Mouse (Mus musculus): ENCODE measurements around the gene Naf1. TPM values are rescaled to one million over a fixed set of nuclear protein-coding genes. Genes with fewer than 3 reads are reported as not detected.

The Naf1 gene
- total and polyA plus RNA-seq, 3 experiments, result 7.3 to 30.6 (median 14.2) TPM

- Histone ChIP-seq H3K9me3 (replicated peaks; ENCODE audit: low read length) (no peaks in the 10 kb centered on the region), H3K36me3 (replicated peaks in 1 of 2; ENCODE audit: control insufficient read depth in 1 of 2, insufficient read depth in 1 of 2, low read length in 1 of 2) (peaks cover 11 to 66% of the 10 kb centered on the region in 2 experiments), H3K79me2 (replicated peaks; ENCODE audit: control insufficient read depth, extremely low read depth, insufficient read depth, poor library complexity, severe bottlenecking) (no peaks in the 10 kb centered on the region), H3K4me3 (replicated peaks in 1 of 3; ENCODE audit: low read depth in 2 of 3, low read length in 2 of 3, poor library complexity in 1 of 3) (no peak overlapping the region), H3K9ac (ENCODE audit: insufficient read depth, low read depth) (no peak overlapping the region), H3K27me3 (replicated peaks) (no peaks in the 10 kb centered on the region), H3K4me2 (ENCODE audit: insufficient read depth, low read depth, poor library complexity, severe bottlenecking) (no peak overlapping the region), H3K4me1 (ENCODE audit: control insufficient read depth in 1 of 2, insufficient read depth in 2 of 2) (no peaks in the 10 kb centered on the region), H3K27ac (ENCODE audit: insufficient read depth, low read depth) (no peak overlapping the region)
- TF ChIP-seq JUN (IDR thresholded peaks at IDR 0.05; ENCODE audit: insufficient read depth, low read depth, low read length), result no peak
- no peak for TF ChIP-seq ZC3H11A (IDR thresholded peaks at IDR 0.05; ENCODE audit: low read depth, low read length)
- TF ChIP-seq SIN3A (IDR thresholded peaks at IDR 0.05; ENCODE audit: low read length), result no peak
- TF ChIP-seq RCOR1 (conservative IDR thresholded peaks at IDR 0.05; ENCODE audit: low read depth, low read length), result no peak
- TF ChIP-seq TBP (conservative IDR thresholded peaks at IDR 0.05; ENCODE audit: low read depth, low read length), result no peak
- no peak for TF ChIP-seq ZMIZ1 (IDR thresholded peaks at IDR 0.05; ENCODE audit: low read depth, low read length)
- dilution Hi-C loops (cut with MboI; ENCODE audit: extremely low pct_ligation_motif_present, extremely low pct_unique_long_range_greater_than_20kb, low sequenced_read_pairs) (no loop called here), in situ Hi-C loops (cut with MboI; ENCODE audit: low pct_ligation_motif_present, low pct_unique_long_range_greater_than_20kb, low sequenced_read_pairs) (no loop called here)
- no peak for DNase-seq (ENCODE audit: extremely low read depth)
These were observed 23.8 kb downstream of the Naf1 start for GRCm38 (mm10) chr8:66883866-66884265.

- no peak overlapping the region for H3K4me3 ChIP-seq (replicated peaks in 1 of 3; ENCODE audit: low read depth in 2 of 3, low read length in 2 of 3, poor library complexity in 1 of 3)
- H3K4me1 ChIP-seq (ENCODE audit: control insufficient read depth in 1 of 2, insufficient read depth in 2 of 2), result no peaks in the 10 kb centered on the region
- no peaks in the 10 kb centered on the region for H3K9me3 ChIP-seq (replicated peaks; ENCODE audit: low read length)
- no peak for DNase-seq (ENCODE audit: extremely low read depth)
- TF ChIP-seq GABPA (IDR thresholded peaks at IDR 0.05; ENCODE audit: insufficient replicate concordance, low read depth, low read length) (no peak), CHD2 (IDR thresholded peaks at IDR 0.05; ENCODE audit: low read length) (no peak), JUN (IDR thresholded peaks at IDR 0.05; ENCODE audit: insufficient read depth, low read depth, low read length) (no peak), MAZ (IDR thresholded peaks at IDR 0.05; ENCODE audit: low read depth, low read length) (no peak), E2F4 (IDR thresholded peaks at IDR 0.05; ENCODE audit: insufficient replicate concordance, low read depth, low read length) (no peak), TCF12 (IDR thresholded peaks at IDR 0.05; ENCODE audit: low read depth, low read length) (no peak), TBP (conservative IDR thresholded peaks at IDR 0.05; ENCODE audit: low read depth, low read length) (no peak), RAD21 (IDR thresholded peaks at IDR 0.05; ENCODE audit: low read depth, low read length) (no peak), MEF2A (IDR thresholded peaks at IDR 0.05; ENCODE audit: borderline replicate concordance, low read depth, low read length) (no peak), NELFE (IDR thresholded peaks at IDR 0.05; ENCODE audit: low read depth, low read length) (no peak), MAX (IDR thresholded peaks at IDR 0.05; ENCODE audit: low read length) (no peak), USF1 (IDR thresholded peaks at IDR 0.05; ENCODE audit: low read depth, low read length) (no peak), ZNF384 (IDR thresholded peaks at IDR 0.05; ENCODE audit: low read depth, low read length) (no peak), ZMIZ1 (IDR thresholded peaks at IDR 0.05; ENCODE audit: low read depth, low read length) (no peak), USF2 (conservative IDR thresholded peaks at IDR 0.05; ENCODE audit: low read depth, low read length) (no peak), ZKSCAN1 (IDR thresholded peaks at IDR 0.05; ENCODE audit: borderline replicate concordance, low read depth, low read length) (no peak), ETS1 (conservative IDR thresholded peaks at IDR 0.05; ENCODE audit: low read depth, low read length) (no peak), MAFK (IDR thresholded peaks at IDR 0.05; ENCODE audit: insufficient replicate concordance, low read length) (no peak), ELF1 (IDR thresholded peaks at IDR 0.05; ENCODE audit: low read depth, low read length) (no peak)
- H3K27ac ChIP-seq (ENCODE audit: insufficient read depth, low read depth), result no peak overlapping the region
- in situ Hi-C loops (cut with MboI; ENCODE audit: low pct_ligation_motif_present, low pct_unique_long_range_greater_than_20kb, low sequenced_read_pairs), result no loop called here
- H3K79me2 ChIP-seq (replicated peaks; ENCODE audit: control insufficient read depth, extremely low read depth, insufficient read depth, poor library complexity, severe bottlenecking), result no peaks in the 10 kb centered on the region
- no peak overlapping the region for H3K4me2 ChIP-seq (ENCODE audit: insufficient read depth, low read depth, poor library complexity, severe bottlenecking)
- H3K9ac ChIP-seq (ENCODE audit: insufficient read depth, low read depth), result no peak overlapping the region
- dilution Hi-C loops (cut with MboI; ENCODE audit: extremely low pct_ligation_motif_present, extremely low pct_unique_long_range_greater_than_20kb, low sequenced_read_pairs), result no loop called here
- peaks cover 5 to 43% of the 10 kb centered on the region in 2 experiments for H3K36me3 ChIP-seq (replicated peaks in 1 of 2; ENCODE audit: control insufficient read depth in 1 of 2, insufficient read depth in 1 of 2, low read length in 1 of 2)
- no peaks in the 10 kb centered on the region for H3K27me3 ChIP-seq (replicated peaks)
These were observed 31.9 kb downstream of the Naf1 start for GRCm38 (mm10) chr8:66891879-66892278.

Data from CH12.LX (cell line).